Mouse (Mus musculus) brown adipose tissue, adult 24 weeks (tissue): ENCODE data around the gene Ankrd65. TPM values are rescaled to one million over a fixed set of nuclear protein-coding genes. Genes with fewer than 3 reads are reported as not detected.

Experiments
- H3K27ac ChIP-seq: fragments of 200-500 bp; replicated peaks from 2 replicates; pipeline ENCODE4 v1.5.1; 2012; ENCODE audit warnings: low read depth, mild to moderate bottlenecking, low read length
- H3K4me1 ChIP-seq: fragments of 200-500 bp; 2 replicates; pipeline ENCODE4 v1.6.1; 2012; ENCODE audit warnings: low read length, mixed read lengths; ENCODE audit not compliant: control insufficient read depth, insufficient read depth, insufficient read length
- H3K4me3 ChIP-seq: fragments of 200-500 bp; 2 replicates; pipeline ENCODE4 v1.5.1; 2012; ENCODE audit warnings: low read depth, mild to moderate bottlenecking, low read length, moderate library complexity; ENCODE audit not compliant: insufficient read depth
- polyA plus RNA-seq: library from polyadenylated mRNA; stranded (reverse); fragments of >200 nt; gene quantifications from 2 replicates; pipeline ENCODE4 v1.2.4, GENCODE M21; 2012; ENCODE audit not compliant: missing spikeins, insufficient read depth, insufficient read length

The Ankrd65 gene
- polyA plus RNA-seq, 1 experiment = not detected

GRCm38 (mm10) chr4:155821025-155821424 is 30.8 kb downstream of the Ankrd65 start:
- Histone ChIP-seq H3K4me3 (no peak overlapping the region), H3K27ac (no peak overlapping the region), H3K4me1 (no peaks in the 10 kb centered on the region)

GRCm38 (mm10) chr4:155823443-155823842 is 33.2 kb downstream of the Ankrd65 start:
- Histone ChIP-seq H3K27ac (no peak overlapping the region), H3K4me1 (no peaks in the 10 kb centered on the region), H3K4me3 (no peak overlapping the region)

DNA sequence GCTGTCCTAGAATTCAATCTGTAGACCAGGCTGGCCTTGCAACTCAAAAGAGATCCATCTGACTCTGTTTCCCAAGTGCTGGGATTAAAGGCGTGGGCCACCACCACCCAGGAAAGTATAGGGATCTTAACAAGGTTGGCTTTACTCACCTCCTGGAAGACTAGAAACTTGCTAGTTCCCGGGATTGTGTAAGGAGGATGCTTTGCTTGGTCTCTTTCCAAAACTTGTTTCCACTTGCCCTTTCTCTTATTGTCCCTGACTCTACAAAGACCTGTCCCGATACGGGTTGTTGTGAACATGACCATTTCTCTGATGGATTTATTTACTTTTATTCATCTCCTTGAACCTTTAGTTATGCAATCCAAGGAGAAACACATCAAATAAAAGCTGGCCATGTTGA is 39.6 kb downstream of the Ankrd65 start:
- Histone ChIP-seq H3K4me1 (peaks cover 10% of the 10 kb centered on the region), H3K4me3 (no peak overlapping the region), H3K27ac (no peak overlapping the region)

DNA sequence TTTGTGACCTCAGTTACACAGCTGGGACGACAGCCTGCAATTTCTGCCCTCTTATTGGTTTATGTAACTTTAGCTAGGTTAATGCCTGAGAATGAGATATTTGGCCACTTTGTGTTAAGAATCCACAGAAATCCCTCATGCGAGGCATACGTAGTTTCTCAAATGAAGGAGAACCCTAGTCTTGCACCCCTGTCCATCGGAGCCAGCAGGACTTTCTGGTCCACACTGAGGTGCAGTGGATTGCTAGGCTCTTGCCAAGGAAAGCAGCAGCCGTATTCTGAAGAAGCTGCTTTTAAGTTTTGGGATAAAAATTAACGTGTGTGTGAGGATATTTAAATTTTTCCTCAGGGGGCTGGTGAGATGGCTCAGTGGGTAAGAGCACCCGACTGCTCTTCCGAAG is 40.4 kb downstream of the Ankrd65 start:
- Histone ChIP-seq H3K27ac (no peak overlapping the region), H3K4me3 (0 out of 2 replicates have a peak overlapping the region, but pooled peaks have one; percentile 8), H3K4me1 (peaks cover 10% of the 10 kb centered on the region)

GRCm38 (mm10) chr4:155831205-155831766 is 41.0 kb downstream of the Ankrd65 start, which contains the start of gene Aurkaip1:
TSS of gene Aurkaip1 (plus strand) at chr4:155831272.
- Histone ChIP-seq H3K27ac (peak within 1 kb of the TSS; percentile 77), H3K4me3 (peak within 1 kb of the TSS; percentile 80), H3K4me1 (peaks cover 10% of the 10 kb centered on the region)

- Histone ChIP-seq H3K4me1 (peaks cover 10% of the 10 kb centered on the region), H3K4me3 (peak overlapping the region; percentile 80), H3K27ac (peak overlapping the region; percentile 77)
Measured at GRCm38 (mm10) chr4:155831831-155832230, 41.6 kb downstream of the Ankrd65 start.

GRCm38 (mm10) chr4:155832321-155832720 is 42.1 kb downstream of the Ankrd65 start:
- peak overlapping the region; percentile 80 for H3K4me3 ChIP-seq
- peaks cover 11% of the 10 kb centered on the region for H3K4me1 ChIP-seq
- H3K27ac ChIP-seq = peak overlapping the region; percentile 77

DNA sequence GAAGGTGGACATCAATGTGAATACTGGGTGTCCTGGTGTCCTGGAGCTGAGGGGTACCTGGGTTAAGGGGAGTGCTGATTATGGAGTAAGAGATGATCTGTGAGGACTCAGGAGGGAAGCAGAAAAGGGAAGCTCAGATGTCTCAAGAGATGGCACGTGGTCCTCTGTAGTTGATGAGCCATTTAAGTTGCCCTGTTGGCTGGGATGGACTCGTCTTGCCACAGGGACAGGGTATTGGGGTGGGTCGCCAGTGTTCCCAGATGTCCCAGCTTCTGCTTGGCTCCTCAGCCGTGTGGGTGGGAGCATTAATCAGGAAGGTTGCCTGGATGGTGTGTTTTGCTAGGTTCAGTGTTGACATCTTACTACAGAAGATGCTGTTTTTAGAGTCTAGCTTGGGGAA is 43.0 kb downstream of the Ankrd65 start:
- no peak overlapping the region for H3K27ac ChIP-seq
- no peak overlapping the region for H3K4me3 ChIP-seq
- peaks cover 19% of the 10 kb centered on the region for H3K4me1 ChIP-seq

DNA sequence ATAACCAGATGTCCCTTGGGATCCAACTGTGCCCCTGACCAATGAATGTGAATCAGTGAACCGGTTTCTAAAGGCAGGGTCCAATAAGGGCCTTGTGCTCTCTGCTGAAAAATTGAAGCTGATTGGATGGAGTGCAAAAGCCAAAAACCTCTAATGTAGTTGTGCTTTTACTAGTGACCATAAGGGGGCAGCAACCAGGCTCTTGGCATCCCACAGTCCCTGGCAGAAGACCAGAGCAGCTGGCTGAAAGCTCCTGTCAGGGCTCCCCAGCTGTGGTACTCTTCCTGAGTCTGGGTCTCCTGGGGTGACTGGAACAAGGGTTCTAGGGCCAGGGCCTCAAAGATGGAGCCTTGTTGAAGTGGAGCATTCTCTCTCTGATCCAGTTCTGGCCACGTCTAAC is 43.6 kb downstream of the Ankrd65 start:
- peak overlapping the region; percentile 60 for H3K27ac ChIP-seq
- no peak overlapping the region for H3K4me3 ChIP-seq
- H3K4me1 ChIP-seq = peaks cover 21% of the 10 kb centered on the region

DNA sequence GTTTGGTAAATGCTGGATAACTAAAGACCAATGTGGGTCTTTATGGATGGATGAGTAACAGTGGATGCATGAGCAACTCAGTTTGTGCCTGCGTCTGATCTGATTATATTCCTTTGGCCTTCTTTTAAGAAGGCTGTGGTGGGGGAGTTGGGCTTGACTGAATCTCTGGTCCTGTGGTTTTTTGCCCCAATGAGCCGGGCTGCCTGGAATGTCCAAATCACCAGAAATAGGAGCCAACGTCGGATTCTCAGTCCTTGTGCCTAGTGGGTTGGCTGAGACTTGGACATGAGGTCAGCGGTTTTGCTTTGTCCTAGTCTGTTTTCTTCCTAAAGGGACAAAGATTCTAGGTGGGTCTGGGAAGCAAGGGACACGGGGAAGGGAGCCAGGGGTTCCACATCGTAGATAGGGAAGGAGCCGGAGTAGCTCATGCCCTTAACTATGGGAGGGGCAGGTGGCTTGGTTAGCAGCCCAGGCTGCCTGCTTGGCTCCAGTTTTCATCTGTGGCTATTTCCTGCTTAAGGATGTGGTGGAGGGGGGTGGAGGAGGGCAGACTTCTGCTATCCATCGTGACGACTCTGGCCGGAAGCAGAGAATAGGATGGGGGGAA is 47.3 kb downstream of the Ankrd65 start:
- Histone ChIP-seq H3K27ac (peak overlapping the region; percentile 92), H3K4me3 (no peak overlapping the region), H3K4me1 (peaks cover 25% of the 10 kb centered on the region)

- H3K4me1 ChIP-seq = peaks cover 23% of the 10 kb centered on the region
- peak overlapping the region; percentile 92 for H3K27ac ChIP-seq
- no peak overlapping the region for H3K4me3 ChIP-seq
Measured at GRCm38 (mm10) chr4:155838187-155839153, 48.2 kb downstream of the Ankrd65 start.

GRCm38 (mm10) chr4:155839483-155839910 is 49.3 kb downstream of the Ankrd65 start, which contains the start of gene Mxra8:
TSS of gene Mxra8 (plus strand) at chr4:155839680.
- peak within 1 kb of the TSS; percentile 92 for H3K27ac ChIP-seq
- peaks cover 19% of the 10 kb centered on the region for H3K4me1 ChIP-seq
- peak within 1 kb of the TSS; percentile 58 for H3K4me3 ChIP-seq

DNA sequence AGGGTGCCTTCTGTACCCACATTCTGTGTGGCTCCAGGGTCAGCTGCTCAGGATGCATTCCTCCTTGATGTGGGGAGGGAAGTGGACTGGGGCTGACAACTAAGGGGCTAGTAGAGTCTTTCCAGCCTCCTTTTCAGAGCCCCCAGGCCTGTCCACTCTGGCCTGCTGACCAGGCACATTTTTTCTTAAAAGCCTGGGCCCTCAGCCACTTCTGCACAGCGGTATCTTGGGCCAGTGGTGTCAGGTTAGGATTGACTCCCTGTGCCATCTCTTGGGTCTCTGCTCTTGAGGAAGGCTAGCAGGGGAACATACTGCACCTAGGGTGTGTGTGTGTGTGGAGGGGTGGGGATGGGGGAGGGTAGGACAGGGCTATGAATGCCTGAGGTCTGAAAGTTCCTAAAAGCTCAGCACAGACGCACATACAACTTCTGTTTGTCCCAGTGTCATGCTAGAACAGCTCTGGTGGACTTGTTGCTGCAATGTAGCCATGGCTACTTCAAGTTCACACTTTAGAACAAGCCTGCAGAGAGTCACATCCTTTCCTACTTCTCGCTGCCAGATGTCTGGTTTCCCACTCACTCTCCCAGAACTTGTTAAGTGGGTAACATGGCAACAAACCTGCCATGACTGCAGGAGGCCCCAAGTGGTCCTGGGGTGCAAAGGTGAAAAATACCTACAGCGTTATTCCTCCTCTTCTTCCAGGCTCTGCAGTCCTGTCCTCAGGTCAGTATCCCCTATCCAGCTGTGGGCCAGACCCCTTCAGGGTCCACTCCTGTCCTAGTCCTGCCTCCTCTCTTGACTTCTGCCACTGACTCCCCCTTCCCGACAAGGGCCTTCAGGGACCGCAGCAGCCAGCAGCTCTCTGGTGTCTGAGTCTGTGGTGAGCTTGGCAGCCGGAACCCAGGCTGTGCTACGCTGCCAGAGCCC is 50.1 kb downstream of the Ankrd65 start:
- peak overlapping the region; percentile 76 for H3K27ac ChIP-seq
- H3K4me3 ChIP-seq = peak overlapping the region; percentile 58
- H3K4me1 ChIP-seq = peaks cover 19% of the 10 kb centered on the region

- H3K4me3 ChIP-seq = peak overlapping the region; percentile 58
- H3K4me1 ChIP-seq = peaks cover 19% of the 10 kb centered on the region
- H3K27ac ChIP-seq = 0 out of 2 replicates have a peak overlapping the region, but pooled peaks have one; percentile 13
Measured at GRCm38 (mm10) chr4:155841003-155841454, 50.8 kb downstream of the Ankrd65 start.
